Mouse (Mus musculus): ENCODE data around the gene Nppa.
"Not testable (repeated sequence)": the region's sequence is repeated elsewhere in the genome, so short reads cannot be mapped to it uniquely, and the experiment has no call there.

Nppa gene

DNA sequence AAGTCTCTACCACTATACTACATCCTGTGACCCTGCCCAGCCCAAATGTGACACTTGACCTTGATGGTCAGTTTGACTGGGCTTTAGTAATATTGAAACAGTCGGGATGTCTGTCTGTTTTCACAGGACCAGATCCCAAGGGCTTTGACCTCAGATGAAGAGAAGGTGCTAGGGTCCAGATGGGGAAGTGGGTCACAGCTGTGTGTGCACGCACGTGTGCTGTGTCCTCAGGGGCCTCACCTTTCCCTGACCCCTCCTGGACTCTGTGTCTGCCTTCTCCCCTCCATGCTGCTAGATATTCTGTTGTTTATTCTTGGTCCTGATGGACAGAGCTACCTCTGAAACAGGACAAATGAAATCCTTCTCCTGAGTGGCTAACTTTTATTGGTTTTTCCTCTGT, 10.8 kb downstream of the Nppa start:
- no peak for DNase-seq (ENCODE audit: low spot score)

- DNase-seq (ENCODE audit: low spot score): no peak
Observed at GRCm38 (mm10) chr4:148012216-148012615, 11.7 kb downstream of the Nppa start.

DNA sequence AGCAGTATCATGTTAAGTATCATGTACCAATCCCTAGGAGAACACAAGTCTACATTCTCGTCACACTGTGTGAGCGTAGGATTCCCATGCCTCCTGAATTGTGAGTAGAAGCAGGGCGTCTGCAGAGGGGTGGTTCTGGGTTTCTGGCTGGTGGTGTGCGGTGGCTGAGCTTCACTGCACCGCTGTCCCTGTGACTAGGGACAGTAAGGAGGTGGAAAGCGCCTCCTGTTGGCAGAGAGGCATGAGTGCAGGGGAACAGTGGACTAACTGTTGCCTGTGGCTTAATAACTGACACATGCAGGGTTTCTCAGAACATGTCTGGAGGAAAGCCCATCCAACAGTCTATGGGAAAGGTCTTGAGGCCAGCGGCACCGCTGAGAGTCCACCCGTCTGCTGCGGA, 14.9 kb downstream of the Nppa start:
- DNase-seq (ENCODE audit: low spot score): no peak

DNA sequence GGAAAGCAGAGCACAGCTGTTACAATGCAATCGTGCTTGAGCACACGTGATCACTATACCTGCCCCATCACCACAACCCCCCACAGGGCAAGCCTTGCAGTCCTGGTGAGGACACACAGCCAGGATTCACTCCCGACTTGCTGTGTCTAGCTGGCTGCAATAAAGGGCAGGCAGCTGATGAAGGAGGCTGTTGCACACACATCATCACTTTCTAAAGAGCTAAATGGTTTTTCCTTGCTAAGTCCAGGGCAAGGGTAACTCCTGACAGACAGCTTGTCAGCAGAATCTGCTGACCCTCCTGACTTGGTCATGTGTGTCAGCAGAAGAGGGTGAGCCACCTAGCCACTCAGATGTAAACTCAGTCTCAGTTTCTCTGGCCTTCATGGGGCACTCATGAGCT, 16.5 kb downstream of the Nppa start:
- DNase-seq (ENCODE audit: low spot score): no peak

DNA sequence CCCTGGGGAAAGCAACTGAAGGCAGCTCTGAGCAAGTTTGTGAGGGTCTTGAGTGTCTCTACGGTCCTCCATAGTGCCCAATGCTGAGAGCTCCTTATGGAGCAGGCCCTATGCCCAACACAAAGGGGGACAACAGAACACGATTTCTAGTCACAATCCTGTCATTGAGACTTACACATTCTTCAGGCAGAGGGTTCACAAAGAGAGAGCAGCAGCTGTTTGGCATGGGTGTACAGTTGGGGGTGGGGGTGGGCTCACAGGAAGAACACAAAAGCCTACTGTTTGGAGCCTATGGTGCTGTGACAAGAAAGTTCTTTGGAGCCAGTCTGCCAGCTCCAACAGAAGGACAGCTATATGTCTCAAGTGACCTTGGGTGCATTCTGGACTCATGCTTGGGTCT, 17.9 kb downstream of the Nppa start:
- no peak for DNase-seq (ENCODE audit: low spot score)

- DNase-seq (ENCODE audit: low spot score): no peak
Observed at GRCm38 (mm10) chr4:148024003-148024402, 23.5 kb downstream of the Nppa start.

- no peak for DNase-seq (ENCODE audit: low spot score)
Observed at GRCm38 (mm10) chr4:148029297-148029696, 28.8 kb downstream of the Nppa start.

GRCm38 (mm10) chr4:148030506-148030905, 30.0 kb downstream of the Nppa start:
- DNase-seq (ENCODE audit: low spot score): no peak

GRCm38 (mm10) chr4:148033858-148034410, 33.4 kb downstream of the Nppa start:
- no peak for DNase-seq (ENCODE audit: low spot score)

- DNase-seq (ENCODE audit: low spot score): no peak
Observed at GRCm38 (mm10) chr4:148035440-148035839, 34.9 kb downstream of the Nppa start.

- DNase-seq (ENCODE audit: low spot score): no peak
Observed at GRCm38 (mm10) chr4:148038079-148038599, 37.6 kb downstream of the Nppa start.

- DNase-seq (ENCODE audit: low spot score): peak; percentile 98
Observed at GRCm38 (mm10) chr4:148038600-148039253, 38.2 kb downstream of the Nppa start, which contains the start of the genes Clcn6 and Mthfr. TSS of gene Clcn6 (minus strand) at chr4:148038821. TSS of gene Mthfr (plus strand) at chr4:148039077.

- no peak for DNase-seq (ENCODE audit: low spot score)
Observed at GRCm38 (mm10) chr4:148039254-148040028, 38.9 kb downstream of the Nppa start.

DNA sequence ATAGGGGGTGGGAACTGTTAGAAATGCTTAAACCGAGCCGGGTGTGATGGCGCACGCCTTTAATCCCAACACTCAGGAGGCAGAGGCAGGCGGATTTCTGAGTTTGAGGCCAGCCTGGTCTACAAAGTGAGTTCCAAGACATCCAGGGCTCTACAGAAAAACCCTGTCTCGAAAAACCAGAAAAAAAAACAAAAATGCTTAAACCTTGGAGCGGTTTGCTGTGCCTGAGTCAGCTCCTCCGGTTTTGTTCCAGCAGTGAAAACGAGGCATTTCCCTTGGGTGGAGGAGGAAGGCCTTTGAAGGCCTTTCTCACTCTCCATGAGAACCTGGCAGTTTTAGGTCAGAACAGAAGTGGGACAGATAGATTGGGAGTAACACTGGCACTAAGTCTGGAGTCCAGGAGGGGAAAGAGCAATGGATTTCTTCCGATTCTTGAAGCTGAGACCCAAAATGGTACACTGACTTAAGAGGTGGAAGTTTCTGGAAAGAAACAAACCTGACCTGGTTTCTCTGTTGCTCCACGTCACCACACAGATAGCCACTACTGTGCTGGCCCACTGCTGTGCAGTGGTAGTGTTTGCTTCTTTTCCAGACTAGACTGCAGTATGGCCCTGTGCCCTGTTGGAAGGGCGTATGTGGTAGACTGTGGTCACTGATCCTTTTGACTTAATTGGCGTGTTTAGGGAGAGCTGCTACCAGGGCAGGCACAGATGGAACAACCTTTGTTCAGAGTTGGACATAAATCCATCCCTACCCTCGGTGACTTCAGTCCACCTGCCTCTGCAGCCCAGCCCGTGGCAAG, 39.7 kb downstream of the Nppa start:
- no peak for DNase-seq (ENCODE audit: low spot score)

DNA sequence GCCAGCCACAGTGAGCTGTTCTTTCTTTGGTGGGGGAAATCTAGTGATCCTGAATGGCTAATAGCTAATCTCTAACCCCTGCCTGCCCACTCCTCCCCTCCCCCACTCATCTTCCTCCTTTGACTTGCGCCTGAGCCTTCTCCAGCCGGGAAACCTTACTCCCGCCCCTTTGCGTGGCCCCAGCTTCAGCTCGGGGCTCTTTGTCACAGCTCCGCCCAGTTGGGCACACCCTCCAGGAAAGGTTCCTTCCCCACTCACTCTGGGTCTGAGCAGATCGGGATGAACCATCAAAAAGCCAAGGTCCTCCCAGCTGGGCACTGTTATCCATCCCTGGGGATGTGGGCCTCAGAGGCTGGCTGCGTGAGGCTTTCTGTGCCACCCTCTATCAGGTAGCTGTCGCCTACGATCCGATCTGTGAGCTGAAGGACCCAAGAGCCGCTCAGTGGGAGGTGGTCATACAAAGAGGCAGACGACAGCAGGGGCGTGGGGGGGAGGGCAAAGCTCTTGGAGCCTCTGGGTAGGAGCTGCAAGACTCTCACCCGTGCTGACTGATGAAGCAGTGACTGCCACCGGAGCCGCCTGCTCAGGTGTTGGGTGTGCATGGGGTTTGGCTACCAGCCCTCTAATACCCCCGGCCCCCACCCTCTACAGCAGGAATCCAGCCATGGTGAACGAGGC, 40.5 kb downstream of the Nppa start:
- no peak for DNase-seq (ENCODE audit: low spot score)

- DNase-seq (ENCODE audit: low spot score): no peak
Observed at GRCm38 (mm10) chr4:148041611-148042191, 41.2 kb downstream of the Nppa start.

DNA sequence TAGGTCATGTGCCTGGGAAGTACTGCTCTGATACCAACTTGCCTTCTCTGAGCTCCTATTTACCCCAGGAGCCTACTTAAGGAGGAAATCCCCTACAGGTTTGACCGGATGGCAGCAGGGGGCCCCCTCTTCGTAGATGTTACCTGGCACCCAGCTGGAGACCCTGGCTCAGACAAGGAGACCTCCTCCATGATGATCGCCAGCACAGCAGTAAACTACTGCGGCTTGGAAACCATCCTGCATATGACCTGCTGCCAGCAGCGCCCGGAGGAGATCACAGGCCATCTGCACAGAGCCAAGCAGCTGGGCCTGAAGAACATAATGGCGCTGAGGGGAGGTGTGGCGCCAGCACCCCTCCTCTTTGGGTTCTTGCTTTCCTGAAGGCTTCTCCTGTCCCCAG, 42.8 kb downstream of the Nppa start:
- DNase-seq (ENCODE audit: low spot score): not testable (repeated sequence)

DNA sequence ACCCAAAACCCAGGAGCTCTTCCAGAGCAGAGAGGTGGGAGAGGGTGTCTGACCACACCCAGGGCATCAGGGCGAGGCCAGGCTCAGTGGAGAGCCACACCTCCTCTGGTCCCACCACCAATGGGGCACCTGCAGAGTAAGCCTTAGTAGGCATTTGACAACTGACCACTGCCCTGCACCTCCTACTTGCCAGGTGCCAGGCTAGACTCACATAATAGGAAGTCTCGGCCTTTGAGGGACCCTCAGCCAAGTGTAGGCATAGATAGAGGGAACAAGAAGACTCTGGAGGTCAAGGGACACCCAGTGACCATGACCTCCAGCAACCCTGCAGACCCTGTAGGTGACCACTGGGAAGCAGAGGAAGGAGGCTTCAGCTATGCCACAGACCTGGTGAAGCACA, 43.6 kb downstream of the Nppa start:
- DNase-seq (ENCODE audit: low spot score): no peak

DNA sequence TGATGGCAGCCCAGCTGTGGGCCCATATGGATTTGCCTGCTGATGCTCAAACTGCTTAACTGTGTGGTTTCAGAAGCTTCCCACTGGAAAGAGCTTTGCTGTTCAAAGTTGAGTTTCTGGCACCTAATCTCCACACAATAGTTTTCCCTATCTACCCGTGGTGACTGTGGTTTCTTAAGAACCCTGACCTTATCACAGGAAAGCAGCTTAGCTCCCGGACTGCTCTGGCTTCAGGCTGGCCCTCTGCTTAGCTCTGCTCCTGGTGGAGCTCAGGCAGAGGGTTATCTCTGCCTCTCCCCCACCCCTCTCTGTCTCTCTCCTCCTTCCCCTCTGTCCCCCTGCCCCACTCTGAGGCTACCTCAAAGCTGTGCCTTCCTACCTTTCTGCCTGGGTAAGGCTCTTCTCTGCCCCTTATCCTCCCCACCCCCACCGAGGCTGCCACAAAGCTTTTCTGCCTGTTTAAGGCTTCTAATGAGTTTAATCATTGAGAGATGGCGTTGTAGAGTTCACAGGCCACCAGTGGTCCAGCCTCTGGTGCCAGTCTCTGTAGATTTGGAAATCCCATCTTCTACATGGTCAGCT, 46.0 kb downstream of the Nppa start:
- DNase-seq (ENCODE audit: low spot score): no peak

GRCm38 (mm10) chr4:148050396-148050914, 49.9 kb downstream of the Nppa start:
- DNase-seq (ENCODE audit: low spot score): not testable (repeated sequence)
